In genomic region chr12:110454223-110454622, GRCm38 (mm10) we compare ENCODE assay signal across 9 mouse cellular contexts. TPM values are rescaled to one million over a fixed set of nuclear protein-coding genes. Genes with fewer than 3 reads are reported as not detected.
DNase-seq lines count a peak whose midpoint lies in the region; ATAC-seq and TF ChIP-seq lines count a peak whose summit lies in the region.
"Had no signal": no experiment of that assay in that cellular context is flagged by ENCODE, and none has a peak within 500 bp of the region (broad histone marks: within the 10 kb centered on the region; RNA-seq: fewer than 3 reads in every experiment).

No protein-coding gene starts in this region.

- no peak overlapping the region for H3K27ac ChIP-seq in kidney, embryonic 14.5 days (ENCODE audit: low read depth, low read length)
- H3K27ac ChIP-seq: heart, embryonic 13.5 days had no signal

- no peak overlapping the region for H3K9ac ChIP-seq in kidney, embryonic 14.5 days (ENCODE audit: low read depth, low read length)
- H3K9ac ChIP-seq: heart, embryonic 13.5 days had no signal

- no peaks in the 10 kb centered on the region for H3K9me3 ChIP-seq in kidney, embryonic 14.5 days (ENCODE audit: control insufficient read depth, low read length)
- H3K9me3 ChIP-seq: heart, embryonic 13.5 days had no signal

- TF ChIP-seq CTCF in lung, adult 2 months (IDR thresholded peaks at IDR 0.05; ENCODE audit: insufficient read depth, low read length) = peak; percentile 82

- 6% methylated on average over 5 of the region's 5 CpGs for whole genome bisulfite sequencing in kidney, embryonic 14.5 days
- WGBS in lung, adult 2 months = 3% methylated on average over 5 of the region's 5 CpGs

- peak; percentile 70 for ATAC-seq in kidney, embryonic 14.5 days (ENCODE audit: low FRiP score, low TSS enrichment)

- TF ChIP-seq POLR2A in lung, adult 2 months (IDR thresholded peaks at IDR 0.05; ENCODE audit: borderline replicate concordance, extremely low read depth, low read depth, low read length) = no peak

- DNase-seq in CD4-positive helper T cell, adult 2 months (ENCODE audit: low read depth, low spot score) = peak; percentile 75
- DNase-seq in WW6 (ENCODE audit: low read depth, low spot score) = peak; percentile 53
- peak; percentile 68 for DNase-seq in embryo, embryonic 10 days (ENCODE audit: low spot score)
- DNase-seq in heart, adult 8-10 months (ENCODE audit: low spot score) = peak; percentile 80
- DNase-seq in lung, adult 2 months = peak; percentile 73
- DNase-seq in retina, postnatal 7 days (ENCODE audit: low read depth, low spot score) = peak; percentile 59
- DNase-seq in thymus, postnatal 4 days = peak; percentile 86

- H3K27me3 ChIP-seq in kidney, embryonic 14.5 days (ENCODE audit: control insufficient read depth, insufficient read depth, low read length) = no peaks in the 10 kb centered on the region
- H3K27me3 ChIP-seq: heart, embryonic 13.5 days had no signal

- H3K36me3 ChIP-seq in kidney, embryonic 14.5 days (ENCODE audit: control insufficient read depth, insufficient read depth, low read length) = no peaks in the 10 kb centered on the region

- no peak overlapping the region for H3K4me3 ChIP-seq in kidney, embryonic 14.5 days (ENCODE audit: low read length)
- no peak overlapping the region for H3K4me3 ChIP-seq in lung, adult 2 months (replicated peaks; ENCODE audit: extremely low read depth, low read depth, low read length)
- H3K4me3 ChIP-seq: heart, embryonic 13.5 days had no signal

- H3K4me2 ChIP-seq in kidney, embryonic 14.5 days (replicated peaks; ENCODE audit: low read depth, low read length) = no peak overlapping the region
- H3K4me2 ChIP-seq: heart, embryonic 13.5 days had no signal

- H3K4me1 ChIP-seq in kidney, embryonic 14.5 days (ENCODE audit: control insufficient read depth, insufficient read depth, low read length) = no peaks in the 10 kb centered on the region
- H3K4me1 ChIP-seq in lung, adult 2 months (ENCODE audit: control insufficient read depth, insufficient read depth, low read length) = no peaks in the 10 kb centered on the region

RNA-seq across cellular contexts. Expression of gene Ppp2r5c, which starts 7.3 kb away (rescaled TPM):
- 10 to 100 TPM; 88.9 to 96.8 (median 93.6) TPM for total RNA-seq in heart, adult 8-10 months (2022)
- 114 and 160 TPM in 2 replicates for polyA plus RNA-seq in kidney, embryonic 14.5 days (2014; fragmentation: Nextera tagmentation; extraction: Ambion mirVana)
- 30.4 and 45.1 TPM in 2 replicates for polyA plus RNA-seq in lung, adult 2 months (2012; rRNA removed)
